ENCODE assay signal across 8 mouse cellular contexts in the genomic region with DNA sequence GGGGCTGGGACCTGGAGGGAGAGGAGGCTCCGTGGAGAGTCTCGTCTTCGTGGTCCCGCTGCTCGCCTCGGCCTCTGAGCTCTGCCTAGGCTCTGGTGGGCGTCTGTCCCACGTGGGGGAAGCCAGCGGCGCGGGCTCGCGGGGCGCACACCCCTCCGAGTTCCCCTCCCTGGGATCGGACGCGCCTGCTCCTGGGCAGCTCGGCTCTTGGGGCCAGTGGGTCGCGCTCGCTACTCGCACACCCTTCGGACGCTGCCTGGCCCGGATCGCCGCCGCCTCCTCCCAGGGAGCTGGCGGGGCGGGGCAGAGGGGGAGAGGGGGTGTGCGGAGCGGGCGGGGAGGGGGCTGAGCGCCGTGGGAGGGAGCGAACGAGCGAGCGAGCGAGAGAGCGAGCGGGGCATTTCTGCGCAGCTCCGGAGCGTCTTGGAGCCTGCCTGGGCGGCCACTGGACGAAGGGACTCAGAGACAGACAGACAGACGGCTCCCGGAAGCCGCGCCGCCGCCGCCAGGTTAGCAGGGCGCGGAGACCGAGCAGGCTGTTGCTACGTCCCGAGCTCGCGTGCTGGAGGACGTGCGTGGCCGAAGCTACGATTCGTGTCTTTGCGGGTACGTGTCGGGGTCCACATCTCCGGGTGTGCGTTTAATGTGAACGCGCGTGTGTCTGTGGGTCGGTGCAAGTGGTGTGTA. TPM values are rescaled to one million over a fixed set of nuclear protein-coding genes. Genes with fewer than 3 reads are reported as not detected.
DNase-seq lines count a peak whose midpoint lies in the region; ATAC-seq and TF ChIP-seq lines count a peak whose summit lies in the region.

Epb41l1 (plus strand) TSS at position 216 of the 687 bp plus-strand sequence.

- WGBS in hindbrain, embryonic 16.5 days = under 1% methylated on average over 66 of the region's 76 CpGs

- DNase-seq in brain, embryonic 14.5 days (ENCODE audit: low read depth) = peak; percentile 73
- DNase-seq in gastrocnemius, adult 18-20 months (ENCODE audit: low spot score) = peak; percentile 35
- DNase-seq in left cerebral cortex, postnatal 36 days (ENCODE audit: low spot score in 2 of 2) = peak; percentile 21 to 35
- DNase-seq in right cerebral cortex, postnatal 4 days = peak; percentile 67

- TF ChIP-seq POLR2A in brain, embryonic 14.5 days (IDR thresholded peaks at IDR 0.05; ENCODE audit: borderline replicate concordance, extremely low read depth, insufficient read depth, insufficient read length, poor library complexity, severe bottlenecking) = no peak

- H3K4me3 ChIP-seq in erythroblast, embryonic 14.5 days (replicated peaks) = peak within 1 kb of the TSS; percentile 47
- peak within 1 kb of the TSS; percentile 73 for H3K4me3 ChIP-seq in hindbrain, embryonic 16.5 days (ENCODE audit: low read length)

- peaks cover 4% of the 10 kb centered on the region; the same call in 1 of the 2 replicates for H3K9me3 ChIP-seq in erythroblast, embryonic 14.5 days (ENCODE audit: control insufficient read depth, low read length)
- no peaks in the 10 kb centered on the region for H3K9me3 ChIP-seq in hindbrain, embryonic 16.5 days (ENCODE audit: control insufficient read depth, low read length)

- peak within 1 kb of the TSS; percentile 95 for H3K27ac ChIP-seq in hindbrain, embryonic 16.5 days (ENCODE audit: low read depth, low read length)

- H3K4me1 ChIP-seq in erythroblast, embryonic 14.5 days (ENCODE audit: control insufficient read depth) = peaks cover 8% of the 10 kb centered on the region
- H3K4me1 ChIP-seq in hindbrain, embryonic 16.5 days (ENCODE audit: control insufficient read depth, insufficient read depth, low read depth, low read length) = peaks cover 18% of the 10 kb centered on the region

- intact Hi-C loops in left cerebral cortex, postnatal 36 days (cut with DNase I) = loop anchor here (5.0 kb wide), 2 partner anchors 56 to 76 kb away; no protein-coding TSS in a partner anchor

- H3K27me3 ChIP-seq in erythroblast, embryonic 14.5 days (ENCODE audit: control insufficient read depth) = peaks cover 80% of the 10 kb centered on the region
- no peaks in the 10 kb centered on the region for H3K27me3 ChIP-seq in hindbrain, embryonic 16.5 days (replicated peaks; ENCODE audit: control insufficient read depth, insufficient read depth, low read length)

- H3K4me2 ChIP-seq in hindbrain, embryonic 16.5 days (ENCODE audit: low read length) = peak within 1 kb of the TSS; percentile 81

- no peak for ATAC-seq in erythroblast, adult 5-6 weeks (replicated peaks; ENCODE audit: low FRiP score, poor library complexity, severe bottlenecking)
- peak; percentile 70 for ATAC-seq in hindbrain, embryonic 16.5 days
- peak; percentile 38 for ATAC-seq in megakaryocyte progenitor cell, adult 5-6 weeks (replicated peaks; ENCODE audit: poor library complexity)

- peak within 1 kb of the TSS; percentile 87 for H3K9ac ChIP-seq in hindbrain, embryonic 16.5 days (ENCODE audit: low read depth, low read length)

- no peaks in the 10 kb centered on the region for H3K36me3 ChIP-seq in erythroblast, embryonic 14.5 days (ENCODE audit: control insufficient read depth)
- H3K36me3 ChIP-seq in hindbrain, embryonic 16.5 days (ENCODE audit: control insufficient read depth, insufficient read depth, low read length) = no peaks in the 10 kb centered on the region

- no peak for TF ChIP-seq CTCF in brain, embryonic 14.5 days (IDR thresholded peaks at IDR 0.05; ENCODE audit: borderline replicate concordance, extremely low read depth, insufficient read depth, insufficient read length)

RNA-seq across cellular contexts. Expression of gene Epb41l1, which starts in this region (rescaled TPM):
- polyA plus RNA-seq in erythroblast, embryonic 14.5 days (2012) = 0.31 and 0.39 TPM in 2 replicates
- total RNA-seq in erythroblast, adult 5-6 weeks (2015; ENCODE audit: low replicate concordance) = under 0.01 and 2.5 TPM in 2 replicates
- 0.34 and 0.84 TPM in 2 replicates for total RNA-seq in erythroblast, adult 5-6 weeks (2017; ENCODE audit: low replicate concordance)
- 65.2 and 99.5 TPM in 2 replicates for polyA plus RNA-seq in brain, embryonic 14.5 days (2012; rRNA removed)
- 1 to 10 TPM; 4.6 to 4.8 TPM for total RNA-seq in gastrocnemius, adult 18-20 months (2021)
- 15.7 and 17.0 TPM in 2 replicates for polyA plus RNA-seq in hindbrain, embryonic 16.5 days (2015; fragmentation: Nextera tagmentation; extraction: Ambion mirVana)
- total RNA-seq in left cerebral cortex, postnatal 36 days (2021) = 100 to 1,000 TPM; 346 to 360 TPM
- 0.05 and 0.39 TPM in 2 replicates for total RNA-seq in megakaryocyte progenitor cell, adult 5-6 weeks (2015)
- total RNA-seq in megakaryocyte progenitor cell, adult 5-6 weeks (2017) = 0.24 and 2.6 TPM in 2 replicates

Comparison
In these comparisons a context has a peak if more than half of its experiments do, and no peak if none do; other contexts are left out.
1. RNA of gene Epb41l1 (total RNA-seq): 346 to 360 TPM in left cerebral cortex, postnatal 36 days; 4.6 to 4.8 TPM in gastrocnemius, adult 18-20 months, 0.05 to 2.6 TPM in megakaryocyte progenitor cell, adult 5-6 weeks and under 0.01 to 2.5 TPM in erythroblast, adult 5-6 weeks; every median in the first group is over 10 times any median in the second.
2. RNA of gene Epb41l1 (polyA plus RNA-seq): 65.2 to 99.5 TPM in brain, embryonic 14.5 days and 15.7 to 17.0 TPM in hindbrain, embryonic 16.5 days; 0.31 to 0.39 TPM in erythroblast, embryonic 14.5 days; every median in the first group is over 10 times any median in the second.
3. Peak in every context shown above with its lines, with median percentiles within 50 percentile points of each other: DNase-seq.